Mouse (Mus musculus): Measurements from ENCODE around the gene Tet2. TPM values are rescaled to one million over a fixed set of nuclear protein-coding genes. Genes with fewer than 3 reads are reported as not detected.
"Not testable (repeated sequence)": the region's sequence is repeated elsewhere in the genome, so short reads cannot be mapped to it uniquely, and the experiment has no call there.

The Tet2 gene
- total RNA-seq (2021), result 10 to 100 TPM; 64.2 to 67.5 TPM
- long read RNA-seq, experiment 1, transcript Tet2-202 (2 exons, 484 nt), result major isoform, 5 of 8 reads
- long read RNA-seq, experiment 1, partial matches to known transcripts, result 0 of 8 reads
- long read RNA-seq, experiment 1, other reads (novel, unspliced or antisense), result 3 of 8 reads
- long read RNA-seq, experiment 2, partial matches to known transcripts, result 2 of 14 reads
- long read RNA-seq, experiment 2, other reads (novel, unspliced or antisense), result 9 of 14 reads

DNA sequence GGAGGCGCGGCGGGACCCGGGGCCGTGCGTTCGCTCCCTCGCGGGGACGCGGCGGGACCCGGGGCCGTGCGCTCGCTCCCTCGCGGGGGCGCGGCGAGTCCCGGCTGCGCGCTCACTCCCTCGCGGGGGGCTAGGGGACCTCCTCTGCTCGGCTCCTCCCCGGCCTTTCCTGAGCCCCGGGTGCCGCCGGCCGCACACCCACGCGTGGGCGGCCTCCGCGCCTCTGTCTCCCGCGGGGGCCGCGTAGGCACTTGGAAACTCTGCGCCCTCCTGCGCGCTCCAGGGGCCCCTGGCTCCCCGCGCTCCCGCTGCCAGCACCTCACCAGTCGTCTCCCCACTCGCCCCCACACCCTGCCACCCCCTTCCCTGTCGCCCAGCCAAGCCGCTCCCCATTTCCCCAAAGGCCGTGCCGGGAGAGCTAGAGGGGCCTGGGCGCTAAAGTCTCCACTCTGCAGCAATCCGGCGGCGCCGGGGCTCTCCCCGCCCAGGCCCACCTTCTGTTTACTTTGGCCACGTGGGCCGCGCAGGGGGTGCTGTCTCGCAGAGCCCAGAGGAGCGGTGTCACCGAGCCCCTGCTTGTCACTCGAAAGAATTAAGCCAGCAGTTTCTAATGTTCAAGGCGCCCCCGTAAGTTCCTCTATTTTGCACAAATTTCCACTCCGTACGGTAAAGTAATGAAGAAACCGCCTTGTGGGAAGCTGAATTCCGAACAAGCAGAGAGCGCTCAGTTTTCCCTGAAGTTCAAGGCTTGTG, at the start of gene Tet2:
TSS of gene Tet2 (minus strand) at position 589 of the 753 bp plus-strand sequence.
- peak; percentile 43 to 54 for DNase-seq (ENCODE audit: low spot score in 2 of 2)

DNA sequence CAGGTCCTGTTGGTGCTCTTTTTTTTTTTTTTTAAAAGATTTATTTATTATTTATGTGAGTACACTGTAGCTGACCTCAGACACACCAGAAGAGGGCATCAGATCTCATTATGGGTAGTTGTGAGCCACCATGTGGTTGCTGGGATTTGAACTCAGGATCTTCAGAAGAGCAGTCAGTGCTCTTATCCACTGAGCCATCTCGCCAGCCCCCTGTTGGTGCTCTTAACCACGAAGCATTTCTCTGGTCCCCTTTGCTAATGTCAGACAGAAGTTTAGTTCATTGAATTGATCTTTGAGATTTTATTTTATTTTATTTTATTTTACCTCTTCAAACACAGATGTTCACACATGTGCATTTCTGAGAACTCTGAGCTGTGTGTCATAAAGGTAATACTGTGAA, 48.1 kb upstream of the Tet2 start:
- DNase-seq (ENCODE audit: low spot score in 2 of 2), result not testable (repeated sequence)

DNA sequence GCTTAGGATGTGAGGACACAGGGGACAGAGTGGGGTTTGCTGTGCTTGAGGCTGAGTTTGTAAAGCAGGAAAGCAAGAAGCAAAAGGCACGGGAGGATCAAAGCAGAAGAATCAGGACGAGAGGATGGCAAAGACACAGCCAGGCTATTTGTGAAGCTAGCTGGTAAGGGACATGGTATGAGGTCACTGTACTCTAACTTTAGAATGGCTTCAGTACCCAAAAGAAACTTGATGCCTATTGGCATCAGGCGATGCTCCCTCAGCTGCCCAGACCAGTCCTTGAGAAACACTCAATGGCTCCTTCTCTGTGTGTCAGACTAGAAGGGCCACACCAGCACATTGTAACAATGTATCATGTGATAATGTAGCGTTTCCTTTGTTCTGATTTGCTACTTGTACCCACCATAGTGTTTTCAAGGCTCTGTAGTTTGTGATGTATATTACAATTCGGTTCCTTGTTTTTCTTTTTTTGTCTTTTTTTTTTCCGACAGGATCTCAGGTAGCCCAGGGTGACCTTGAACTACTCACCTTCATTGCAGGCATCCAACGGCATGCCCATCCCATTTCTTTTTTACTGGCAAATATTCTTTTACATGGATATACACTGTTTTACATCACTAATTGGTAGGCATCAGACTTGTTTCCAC, 45.7 kb upstream of the Tet2 start:
- DNase-seq (ENCODE audit: low spot score in 2 of 2), result no peak

DNA sequence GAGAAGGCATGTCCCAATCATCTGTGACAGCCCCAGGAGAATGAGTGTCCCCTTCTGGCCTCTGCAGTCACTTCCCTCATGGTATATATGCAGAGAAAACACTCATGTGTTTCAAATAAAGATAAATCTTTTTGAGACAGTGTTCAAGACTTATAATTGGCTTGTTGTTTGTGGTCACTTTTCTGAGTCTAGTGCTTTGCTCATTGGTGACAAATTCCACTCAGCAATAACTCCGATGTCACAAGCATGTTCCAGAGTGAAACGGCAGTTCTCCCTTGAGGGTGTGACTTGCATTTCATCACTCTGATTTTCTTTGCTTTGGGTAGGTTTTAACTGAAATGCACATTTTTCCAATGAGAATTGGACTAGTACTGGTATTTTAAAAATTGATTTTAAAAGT, 40.1 kb upstream of the Tet2 start:
- DNase-seq (ENCODE audit: low spot score in 2 of 2), result no peak

DNA sequence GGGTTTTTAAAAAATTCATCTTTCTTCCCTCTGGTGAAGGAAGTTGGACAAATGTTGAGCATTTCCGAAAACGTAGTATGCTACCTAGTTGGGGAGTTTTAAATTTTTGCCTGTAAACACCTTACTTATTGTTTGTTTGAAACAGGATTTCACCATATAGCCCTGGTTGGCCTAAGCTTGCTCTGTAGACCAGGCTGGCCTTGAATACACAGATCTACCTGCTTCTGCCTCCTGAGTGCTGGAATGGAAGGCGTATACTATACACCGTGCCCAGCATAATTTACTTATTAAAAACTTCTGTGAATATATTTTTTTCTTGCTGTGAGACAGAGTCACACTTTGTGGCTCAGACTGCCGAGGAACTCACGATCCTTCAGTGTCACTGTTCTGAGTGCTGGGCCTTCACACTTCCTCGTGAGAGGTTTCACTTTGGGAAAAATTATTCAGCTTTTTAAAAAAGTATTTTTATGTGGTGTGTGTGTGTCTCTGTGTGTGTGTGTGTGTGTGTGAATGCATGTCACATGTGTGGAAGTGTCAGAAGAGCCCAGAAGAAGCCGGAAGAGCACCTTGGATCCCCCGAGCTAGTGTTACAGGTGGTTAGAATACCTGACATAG, 38.6 kb upstream of the Tet2 start:
- no peak for DNase-seq (ENCODE audit: low spot score in 2 of 2)

DNA sequence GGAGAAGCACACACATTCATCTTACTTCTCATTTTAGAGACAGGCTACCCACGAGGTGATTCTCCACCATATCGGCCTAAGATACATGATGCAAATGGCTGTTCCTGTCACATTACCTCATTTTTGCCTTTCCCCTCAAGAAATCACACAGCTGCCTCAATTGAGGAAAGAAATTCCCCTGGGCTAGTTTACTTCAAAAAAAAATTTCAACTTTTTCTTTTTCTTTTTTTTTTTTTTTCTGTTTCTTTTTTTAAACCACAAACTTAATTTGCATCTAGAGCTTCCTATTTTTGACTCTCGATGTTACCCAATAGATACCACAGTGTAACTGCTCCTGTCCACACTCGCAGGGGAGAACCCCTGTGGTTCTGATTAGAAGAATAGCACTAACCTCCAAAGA, 38.0 kb upstream of the Tet2 start:
- no peak for DNase-seq (ENCODE audit: low spot score in 2 of 2)

DNA sequence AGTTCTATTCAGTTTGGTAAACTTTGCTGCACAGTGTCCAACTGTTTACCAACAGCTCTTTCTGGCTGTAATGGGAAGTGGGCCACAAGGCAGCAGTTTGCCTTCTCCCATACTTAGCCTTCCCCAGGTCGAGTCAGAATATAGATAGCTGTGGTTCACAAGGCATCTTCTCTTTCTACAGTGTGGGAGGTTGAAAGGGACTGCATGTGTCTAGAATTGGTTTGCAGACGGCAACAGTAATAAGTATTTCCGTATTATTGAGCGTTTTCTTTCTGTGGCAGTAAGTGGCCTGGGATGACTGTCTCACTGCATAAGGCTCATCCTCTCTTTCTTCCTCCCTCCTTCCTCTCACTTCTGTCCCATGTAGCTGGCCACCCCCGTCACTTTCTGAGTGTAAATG, 37.2 kb upstream of the Tet2 start:
- DNase-seq (ENCODE audit: low spot score in 2 of 2), result no peak

DNA sequence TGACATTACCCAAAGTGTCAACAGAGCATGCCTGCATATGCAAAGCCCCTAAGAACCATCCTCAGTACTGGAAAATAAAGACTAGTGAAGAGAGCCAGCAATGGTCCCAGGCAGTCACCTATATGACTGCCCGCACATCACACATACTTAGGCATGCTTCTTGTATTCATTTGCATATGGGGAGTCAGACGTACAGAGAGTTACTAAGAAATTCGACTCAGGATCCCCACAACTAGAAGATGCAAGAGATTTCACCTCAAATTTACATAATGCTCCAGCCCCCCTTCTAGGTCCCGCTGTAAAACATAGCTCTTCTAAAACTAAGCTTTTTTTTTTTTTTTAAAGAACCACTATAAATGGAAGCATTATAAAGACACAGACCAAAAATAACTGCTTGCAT, 36.6 kb upstream of the Tet2 start:
- DNase-seq (ENCODE audit: low spot score in 2 of 2), result no peak

DNA sequence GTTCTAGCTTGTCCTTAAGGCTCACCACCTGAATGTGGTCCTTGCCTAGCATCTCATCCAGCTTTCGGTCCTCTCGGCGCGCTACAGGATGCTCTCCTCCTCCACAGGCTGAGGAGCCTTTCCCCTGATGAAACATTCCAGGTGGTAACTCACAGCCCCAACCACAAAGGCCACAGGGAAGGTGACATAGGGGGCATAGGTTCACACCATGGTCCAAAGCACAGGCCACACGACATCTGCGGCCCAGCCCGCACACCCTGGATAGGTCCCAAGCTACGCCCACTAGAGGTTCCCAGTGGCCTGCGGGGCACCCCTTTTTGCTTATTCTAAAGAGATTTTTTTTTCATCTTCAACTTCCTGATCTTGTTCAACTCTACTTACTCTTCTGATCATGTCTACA, 34.7 kb upstream of the Tet2 start:
- no peak for DNase-seq (ENCODE audit: low spot score in 2 of 2)

DNA sequence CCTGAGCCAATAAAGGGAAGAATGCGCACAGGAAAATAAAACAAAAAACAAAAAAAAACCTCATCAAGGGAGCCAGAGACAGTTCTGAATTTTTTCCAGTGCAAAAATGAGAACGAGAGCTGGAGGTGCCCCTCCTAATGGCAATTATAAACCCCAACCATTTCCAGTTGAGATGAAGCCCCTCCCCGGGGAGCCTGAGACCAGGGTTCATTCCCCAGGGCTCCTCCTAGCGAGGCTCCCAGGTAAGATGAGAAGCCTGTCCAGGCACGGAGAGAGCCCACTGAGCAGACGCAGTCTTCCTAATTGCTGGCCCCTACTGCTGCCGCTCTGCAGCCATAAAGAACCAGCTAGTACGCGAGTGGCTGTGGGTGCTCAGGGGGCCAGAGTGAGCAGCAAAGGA, 34.2 kb upstream of the Tet2 start:
- DNase-seq (ENCODE audit: low spot score in 2 of 2), result no peak

DNA sequence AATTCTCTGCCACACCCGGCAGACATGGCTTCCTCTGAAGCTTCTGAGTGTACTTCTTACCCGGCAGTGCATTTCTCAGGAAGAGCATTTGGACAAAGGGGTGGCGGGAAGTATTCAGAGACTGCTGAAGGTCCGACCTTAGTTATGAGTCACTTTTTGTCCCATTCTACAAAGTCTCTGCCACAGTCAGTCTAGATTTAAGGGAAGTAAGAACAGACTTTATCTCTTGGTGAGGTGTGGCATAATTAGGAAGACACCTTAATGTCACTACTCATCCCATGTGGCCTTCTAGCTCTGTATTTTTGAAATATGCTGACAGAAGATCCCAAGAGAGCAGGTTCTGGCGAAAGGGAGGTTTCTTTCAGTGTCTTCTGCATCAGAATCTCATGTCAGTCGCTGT, 30.0 kb upstream of the Tet2 start:
- DNase-seq (ENCODE audit: low spot score in 2 of 2), result no peak

DNA sequence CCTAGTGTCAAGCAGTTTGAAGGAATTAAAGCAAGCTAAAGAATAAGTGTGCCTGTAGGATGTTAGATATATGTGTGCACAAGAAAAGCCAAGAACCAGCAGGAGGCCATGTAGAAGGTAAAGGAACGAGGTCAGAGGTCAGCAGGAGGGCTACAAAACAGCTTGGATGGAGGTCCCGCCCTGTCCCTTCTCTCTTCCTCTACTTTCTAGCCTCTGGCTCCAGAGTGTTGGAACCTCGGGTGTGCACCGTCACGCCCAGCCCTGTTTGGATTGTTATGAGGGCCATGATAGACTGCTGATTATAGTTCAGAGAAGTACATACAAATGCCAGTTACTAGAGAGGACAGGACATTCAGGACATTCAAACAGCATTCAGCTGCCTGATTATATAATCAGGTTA, 27.0 kb upstream of the Tet2 start:
- no peak for DNase-seq (ENCODE audit: low spot score in 2 of 2)

DNA sequence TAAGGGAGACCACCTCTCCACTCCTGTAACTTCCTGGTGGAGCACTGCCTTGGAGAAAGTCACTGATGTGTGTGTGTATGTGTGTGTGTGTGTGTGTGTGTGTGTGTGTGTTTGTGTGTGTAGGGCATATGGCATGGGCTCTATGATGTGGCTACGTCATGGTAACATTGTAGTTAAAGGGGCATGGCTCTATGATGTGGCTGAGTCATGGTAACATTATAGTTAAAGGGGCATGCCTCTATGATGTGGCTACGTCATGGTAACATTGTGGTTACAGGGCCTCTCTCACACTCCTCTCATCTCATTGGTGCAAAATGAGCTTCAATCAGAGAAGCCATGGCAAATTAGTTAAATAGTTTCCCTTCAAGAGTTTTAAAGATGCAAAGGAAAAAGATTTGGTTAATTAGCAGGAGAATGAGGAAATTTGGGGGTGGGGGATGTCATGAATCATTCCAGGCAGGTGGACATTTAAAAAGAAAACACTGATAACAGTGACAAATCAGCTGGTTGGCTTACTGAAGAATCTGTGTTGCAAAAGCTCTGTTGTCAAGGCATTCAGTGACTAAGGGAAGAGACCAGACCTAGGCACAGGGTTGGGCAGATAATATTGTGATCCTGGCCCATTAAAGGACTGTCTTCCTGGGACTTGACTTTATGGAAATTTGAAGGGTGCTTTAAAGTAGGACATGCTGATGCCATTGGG, 18.7 kb upstream of the Tet2 start:
- no peak for DNase-seq (ENCODE audit: low spot score in 2 of 2)

DNA sequence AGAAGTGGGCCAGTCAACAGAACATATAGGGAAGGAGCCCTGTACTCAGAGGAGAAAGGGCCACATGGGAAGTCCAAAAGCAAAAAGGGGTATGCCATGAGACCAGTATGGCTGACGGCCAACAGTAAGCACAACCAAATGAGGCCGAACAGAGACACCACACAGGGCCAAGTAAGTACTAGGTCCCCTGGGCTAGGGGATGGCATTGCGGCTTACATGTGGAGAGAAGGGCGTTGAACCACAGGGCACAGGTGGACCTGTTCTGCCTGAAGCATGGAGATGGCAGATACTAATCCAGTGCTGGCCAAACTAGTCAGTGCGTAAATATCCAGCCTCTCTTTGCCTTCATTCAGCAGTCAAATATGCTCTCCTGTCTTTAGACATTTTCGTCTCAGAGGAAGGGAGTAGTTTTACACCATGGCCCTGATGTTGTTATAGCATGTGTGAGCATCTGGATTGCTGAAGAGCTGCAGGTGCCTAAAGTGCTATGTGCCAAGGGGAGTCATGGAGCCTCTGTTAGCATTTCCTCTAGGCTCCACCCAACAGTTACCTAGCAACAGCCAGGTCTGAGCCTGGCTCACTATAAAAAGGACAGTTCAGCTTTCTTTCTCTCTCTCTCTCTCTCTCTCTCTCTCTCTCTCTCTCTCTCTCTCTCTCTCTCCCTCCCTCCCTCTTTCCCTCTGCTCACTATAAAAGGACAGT, 14.6 kb upstream of the Tet2 start:
- DNase-seq (ENCODE audit: low spot score in 2 of 2), result no peak

DNA sequence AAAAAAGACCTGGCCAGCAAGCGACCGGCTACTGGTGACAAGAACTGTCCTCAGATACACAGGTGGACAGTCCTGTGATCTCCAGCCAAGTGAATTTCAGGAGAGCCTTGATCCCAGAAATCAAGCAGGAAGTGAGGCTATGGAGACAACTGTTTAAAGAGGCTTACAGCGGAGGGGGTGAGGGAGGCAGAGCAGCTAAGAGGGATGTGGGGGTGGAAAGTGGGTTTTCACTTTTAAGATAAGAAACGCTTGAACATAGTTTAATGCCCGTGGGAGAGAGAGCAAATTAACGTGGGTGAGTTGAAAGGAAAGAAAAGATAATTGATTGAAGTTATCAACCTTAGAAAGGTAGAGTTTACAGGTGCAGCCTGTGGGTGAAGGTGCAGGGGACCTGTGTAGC, 12.7 kb upstream of the Tet2 start:
- DNase-seq (ENCODE audit: low spot score in 2 of 2), result no peak

DNA sequence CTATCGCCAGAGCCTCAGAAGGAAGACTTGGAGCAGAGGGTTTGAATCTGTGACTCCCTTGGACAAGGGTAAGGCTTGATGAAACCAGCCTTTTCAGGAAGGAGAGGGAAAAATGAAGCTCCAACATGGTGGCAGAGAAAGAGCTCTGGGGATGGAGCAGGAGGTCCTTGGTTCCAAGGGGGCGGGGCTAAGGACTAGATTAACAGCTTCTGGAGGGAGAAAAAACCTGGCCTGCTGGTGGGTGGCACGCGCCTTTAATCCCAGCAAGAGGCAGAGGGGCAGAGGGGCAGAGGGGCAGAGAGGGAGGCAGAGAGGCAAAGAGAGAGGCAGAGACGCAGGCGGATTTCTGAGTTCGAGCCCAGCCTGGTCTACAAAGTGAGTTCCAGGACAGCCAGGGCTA, 12.2 kb upstream of the Tet2 start:
- no peak for DNase-seq (ENCODE audit: low spot score in 2 of 2)

DNA sequence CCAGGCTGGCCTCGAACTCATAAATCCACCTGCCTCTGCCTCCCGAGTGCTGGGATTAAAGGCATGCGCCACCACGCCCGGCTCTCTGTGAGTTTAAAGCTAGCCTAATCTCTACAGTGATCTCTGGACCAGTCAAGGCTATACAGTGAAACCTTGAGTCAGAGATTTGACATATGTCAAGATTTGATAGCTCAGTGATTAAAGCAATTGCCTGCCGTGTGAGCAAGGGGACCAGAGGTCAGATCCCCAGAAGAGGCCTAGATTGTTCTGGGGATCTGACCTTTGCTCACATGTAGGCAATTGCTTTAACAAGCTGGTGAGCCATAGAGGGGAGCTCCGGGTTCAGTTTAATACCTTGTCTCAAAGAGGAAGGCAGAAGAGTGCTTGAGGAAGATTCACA, 10.4 kb upstream of the Tet2 start:
- no peak for DNase-seq (ENCODE audit: low spot score in 2 of 2)

DNA sequence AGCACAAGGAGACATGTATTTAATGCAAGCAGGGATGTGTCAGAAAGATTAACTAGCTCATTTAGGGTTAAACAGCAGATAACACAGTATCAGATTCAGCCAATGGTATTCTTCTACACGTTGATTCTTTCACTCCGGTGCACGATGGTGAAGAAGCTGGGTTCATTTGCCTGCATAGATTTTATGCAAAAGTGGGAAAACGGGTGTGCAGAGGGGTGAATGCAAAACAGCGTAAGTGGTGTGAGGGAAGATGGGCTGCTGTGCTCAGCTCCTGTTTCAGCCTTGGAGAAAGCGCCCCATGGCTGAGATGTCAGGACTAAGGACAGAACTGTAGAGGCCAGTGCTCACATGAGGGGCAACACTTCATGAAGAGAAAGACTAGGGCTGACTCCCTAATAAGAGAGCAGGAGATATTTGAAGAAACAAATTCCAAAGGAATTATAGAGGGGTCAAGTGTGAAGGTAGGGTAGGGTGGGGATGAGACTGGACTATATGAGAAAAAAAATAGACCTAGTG, 9.7 kb upstream of the Tet2 start:
- no peak for DNase-seq (ENCODE audit: low spot score in 2 of 2)

DNA sequence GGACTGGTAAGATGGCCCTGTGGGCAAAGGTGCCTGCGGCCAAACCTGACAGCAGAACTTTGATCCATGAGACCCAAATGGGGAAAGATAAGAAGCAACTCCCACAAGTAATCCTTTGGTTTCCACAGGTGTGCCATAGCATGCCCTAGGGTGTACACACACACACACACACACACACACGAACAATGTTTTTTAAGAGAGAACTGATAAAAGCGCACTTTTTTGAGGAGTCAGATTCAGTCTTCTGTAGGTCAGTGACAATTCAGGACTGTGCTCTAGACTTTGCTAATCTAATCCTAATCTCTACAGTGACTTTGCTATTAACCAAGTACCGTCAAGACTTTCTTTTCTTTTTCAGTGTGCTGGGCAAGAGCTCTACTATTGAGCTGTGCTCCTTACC, 9.2 kb upstream of the Tet2 start:
- no peak for DNase-seq (ENCODE audit: low spot score in 2 of 2)

DNA sequence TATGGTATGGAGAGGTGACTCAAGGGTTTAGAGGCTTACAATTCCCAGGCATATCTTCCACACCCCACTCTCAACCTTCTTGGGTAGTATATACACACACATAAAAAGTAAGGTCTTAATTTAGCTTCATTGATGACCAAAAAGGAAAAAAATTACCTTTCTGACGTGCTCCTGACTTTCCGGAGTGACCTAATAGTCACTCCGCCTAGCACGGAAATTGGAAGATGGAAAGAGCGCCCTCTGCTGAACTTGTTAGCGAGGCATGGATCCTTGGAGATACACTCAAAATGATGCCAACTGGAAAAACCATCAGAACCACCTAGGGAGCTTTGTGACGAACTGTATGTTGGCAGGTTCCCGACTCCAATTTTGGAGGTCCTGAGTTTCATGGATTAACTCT, 7.0 kb upstream of the Tet2 start:
- no peak for DNase-seq (ENCODE audit: low spot score in 2 of 2)
